Mouse (Mus musculus) heart, embryonic 10.5 days (tissue): ENCODE results near the gene Pgs1. TPM values are rescaled to one million over a fixed set of nuclear protein-coding genes. Genes with fewer than 3 reads are reported as not detected.

Experiments
- DNase-seq: peaks from one replicate; pipeline ENCODE4 v3.0.0-alpha.2; 2017; ENCODE audit warnings: low spot score
- H3K27ac ChIP-seq: fragments of 300-500 bp; sonication (generic); 2 replicates; pipeline ENCODE4 v1.5.1; 2016; ENCODE audit warnings: mild to moderate bottlenecking
- H3K27me3 ChIP-seq: fragments of 300-500 bp; sonication (generic); 2 replicates; pipeline ENCODE4 v1.6.1; 2016; ENCODE audit warnings: mild to moderate bottlenecking; ENCODE audit not compliant: poor library complexity, insufficient read depth, severe bottlenecking
- H3K36me3 ChIP-seq: fragments of 300-500 bp; sonication (generic); 2 replicates; pipeline ENCODE4 v1.6.1; 2016; ENCODE audit warnings: mild to moderate bottlenecking, moderate library complexity
- H3K4me1 ChIP-seq: fragments of 300-500 bp; sonication (generic); 2 replicates; pipeline ENCODE4 v1.6.1; 2016; ENCODE audit warnings: mild to moderate bottlenecking
- H3K4me3 ChIP-seq: fragments of 300-500 bp; sonication (generic); 2 replicates; pipeline ENCODE4 v1.5.1; 2016; ENCODE audit warnings: mild to moderate bottlenecking, moderate library complexity
- H3K9me3 ChIP-seq: fragments of 300-500 bp; sonication (generic); 2 replicates; pipeline ENCODE4 v1.6.1; 2016; ENCODE audit warnings: mild to moderate bottlenecking, moderate library complexity
- WGBS: fragments of 180-500 bp; shearing (Covaris S2); methylation state at CpG from one replicate; pipeline ENCODE4 v1.1.7; 2016; 5-methylcytosine and 5-hydroxymethylcytosine counted together
- microRNA-seq: library from miRNA; unstranded; fragments of <30 nt; microRNA quantifications from one replicate; pipeline ENCODE4, GENCODE M21; 2017
- polyA plus RNA-seq: library from polyadenylated mRNA; unstranded; fragments of >200 nt; fragmentation: Nextera tagmentation; extraction: Ambion mirVana; gene quantifications from 2 replicates; pipeline ENCODE4 v1.2.1, GENCODE M21; 2016

Gene Pgs1
- polyA plus RNA-seq, 1 experiment from 2014 or later: 38.5 TPM

DNA sequence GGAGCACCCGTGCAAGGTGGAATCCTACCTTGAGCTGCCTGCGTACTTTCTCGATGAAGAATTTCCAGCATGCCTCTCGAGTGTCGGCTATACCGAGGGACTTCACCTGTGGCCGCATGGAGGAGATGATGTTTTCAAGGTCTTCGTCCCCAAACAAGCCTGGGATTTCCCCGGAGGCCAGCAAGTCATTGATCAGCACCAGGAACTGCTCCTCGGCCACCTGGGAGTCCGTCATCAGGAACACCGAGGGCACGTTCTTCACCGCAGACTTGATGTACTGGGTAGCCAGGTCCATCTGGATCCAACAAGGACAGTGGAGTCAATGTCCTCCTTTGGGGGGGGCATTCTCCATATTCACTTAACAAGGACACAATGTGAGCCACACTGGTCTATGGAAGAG is 73.9 kb downstream of the Pgs1 start:
- no peak for DNase-seq
- WGBS: 80% methylated on average over 14 of the region's 14 CpGs
- Histone ChIP-seq H3K4me1 (peaks cover 18% of the 10 kb centered on the region), H3K27ac (no peak overlapping the region), H3K4me3 (no peak overlapping the region), H3K9me3 (no peaks in the 10 kb centered on the region), H3K36me3 (no peaks in the 10 kb centered on the region), H3K27me3 (peaks cover 33% of the 10 kb centered on the region)

DNA sequence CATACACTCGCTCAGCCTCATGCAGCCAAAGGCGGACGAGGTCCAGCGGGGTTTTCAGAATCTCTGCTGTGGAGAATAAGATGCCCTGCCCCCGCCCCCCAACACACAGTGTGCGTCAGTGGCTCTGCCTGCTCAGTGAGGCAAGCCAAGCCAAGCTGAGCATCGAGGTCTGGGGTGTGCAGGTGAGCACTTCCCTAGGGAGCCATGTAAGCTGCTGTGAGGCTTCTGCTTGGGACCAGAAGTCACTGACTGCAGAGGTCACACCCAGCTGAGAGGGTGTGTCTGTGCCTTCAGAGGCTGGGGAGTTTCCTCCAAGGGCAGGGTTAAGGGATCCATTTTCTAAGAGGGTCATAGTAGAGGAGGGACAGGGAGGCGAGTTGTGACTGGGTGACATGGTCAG is 81.5 kb downstream of the Pgs1 start:
- peaks cover 18% of the 10 kb centered on the region for H3K4me1 ChIP-seq
- WGBS: 76% methylated on average over 8 of the region's 8 CpGs
- H3K9me3 ChIP-seq: no peaks in the 10 kb centered on the region
- DNase-seq: no peak
- no peak overlapping the region for H3K4me3 ChIP-seq
- H3K36me3 ChIP-seq: no peaks in the 10 kb centered on the region
- no peak overlapping the region for H3K27ac ChIP-seq
- H3K27me3 ChIP-seq: peaks cover 11% of the 10 kb centered on the region; the same call in 1 of the 2 replicates

DNA sequence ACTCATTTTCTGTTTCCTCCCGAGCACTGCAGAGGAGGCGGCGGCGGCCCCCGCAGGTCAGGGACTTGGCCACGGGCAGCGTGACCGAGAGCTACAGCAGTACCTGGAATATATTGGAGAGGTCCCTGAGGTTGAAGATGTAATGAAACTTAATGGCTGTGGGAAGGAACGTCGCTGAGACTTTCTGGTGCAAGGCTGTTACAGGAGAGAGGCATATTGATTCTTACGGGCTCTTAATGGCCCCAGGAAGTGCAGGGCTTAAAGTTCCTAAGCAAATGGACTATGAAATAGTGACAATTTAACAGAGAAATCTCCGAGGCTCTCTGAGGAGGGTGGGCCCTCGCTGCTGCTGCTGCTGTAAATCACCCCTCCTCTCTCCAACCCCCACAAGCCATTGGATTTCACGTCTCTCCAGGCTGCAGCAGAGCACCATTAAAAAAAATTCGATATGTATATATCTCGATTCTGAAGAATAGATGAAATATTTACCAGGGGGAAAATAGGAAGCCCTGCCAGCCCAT is 82.8 kb downstream of the Pgs1 start:
- H3K36me3 ChIP-seq: no peaks in the 10 kb centered on the region
- 80% methylated on average over 16 of the region's 16 CpGs for WGBS

DNA sequence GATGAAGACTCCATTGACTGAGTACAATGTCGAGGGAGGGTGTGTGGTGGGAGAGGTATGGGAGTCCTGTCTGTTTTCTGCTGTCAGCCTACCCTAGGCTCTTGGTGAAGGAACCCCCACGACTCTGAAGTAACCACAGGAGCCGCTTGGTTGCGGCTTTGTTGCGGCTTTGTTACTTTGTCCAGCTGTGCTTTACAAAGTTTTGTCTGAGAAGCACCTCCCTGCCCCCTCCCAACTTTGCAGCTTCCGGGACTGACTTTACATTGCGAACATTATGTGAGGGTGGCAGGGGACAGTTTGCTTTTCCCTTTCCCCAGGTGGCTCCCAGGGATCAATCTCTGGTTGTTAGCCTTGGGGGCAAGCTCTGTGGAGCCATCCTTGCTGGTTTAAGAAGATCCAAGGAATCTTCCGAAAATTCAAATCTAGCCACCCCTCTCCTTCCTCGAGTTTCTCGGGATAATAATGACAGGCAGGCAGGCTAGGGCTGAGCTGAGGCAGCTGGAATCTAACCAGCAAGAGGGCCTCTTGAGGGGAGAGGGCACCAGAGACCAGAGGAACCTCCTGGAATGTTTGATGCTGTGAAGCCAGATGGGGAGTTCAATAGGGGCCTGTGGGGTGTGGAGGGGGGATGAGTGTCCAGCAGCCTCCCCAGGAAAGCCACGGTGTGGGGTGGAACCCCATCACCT is 85.3 kb downstream of the Pgs1 start:
- H3K4me3 ChIP-seq: no peak overlapping the region
- peaks cover 30% of the 10 kb centered on the region; the same call in 1 of the 2 replicates for H3K27me3 ChIP-seq
- 0 out of 2 replicates have a peak overlapping the region, but pooled peaks have one; percentile 39 for H3K27ac ChIP-seq
- WGBS: 57% methylated on average over 11 of the region's 11 CpGs
- no peaks in the 10 kb centered on the region for H3K36me3 ChIP-seq
- no peak for DNase-seq
- no peaks in the 10 kb centered on the region for H3K9me3 ChIP-seq
- peaks cover 13% of the 10 kb centered on the region for H3K4me1 ChIP-seq

More for the DNA sequence above, 82.8 kb downstream of the Pgs1 start:
- Histone ChIP-seq H3K4me3 (no peak overlapping the region), H3K27ac (no peak overlapping the region), H3K27me3 (peaks cover 15% of the 10 kb centered on the region; the same call in 1 of the 2 replicates), H3K9me3 (no peaks in the 10 kb centered on the region), H3K4me1 (peaks cover 21% of the 10 kb centered on the region)
- no peak for DNase-seq

Small RNA genes lying within 50 kb of the gene (microRNA-seq; reads per million reads assigned to microRNA genes)
- gene Mir6933: not detected

Other genes starting within 250 kb of the Pgs1 start
- gene Tmc8, start 204.2 kb upstream of the Pgs1 start, polyA plus RNA-seq: 3.7 and 3.9 TPM in 2 replicates
- 30.6 and 33.3 TPM in 2 replicates for gene Tmc6, start 204.1 kb upstream of the Pgs1 start, polyA plus RNA-seq
- 4.3 and 4.8 TPM in 2 replicates for gene 6030468B19Rik, start 188.6 kb upstream of the Pgs1 start, polyA plus RNA-seq
- 1.1 TPM in 2 replicates for gene Gm20708, start 176.6 kb upstream of the Pgs1 start, polyA plus RNA-seq
- 68.1 and 76.3 TPM in 2 replicates for gene Syngr2, start 176.6 kb upstream of the Pgs1 start, polyA plus RNA-seq
- gene Afmid, start 160.4 kb upstream of the Pgs1 start, polyA plus RNA-seq: 8.8 and 13.5 TPM in 2 replicates
- 124 and 134 TPM in 2 replicates for gene Tk1, start 160.2 kb upstream of the Pgs1 start, polyA plus RNA-seq
- 275 and 334 TPM in 2 replicates for gene Birc5, start 137.0 kb upstream of the Pgs1 start, polyA plus RNA-seq
- gene Tmem235, start 125.5 kb upstream of the Pgs1 start, polyA plus RNA-seq: not detected in 2 replicates
- gene Tha1, start 112.8 kb upstream of the Pgs1 start, polyA plus RNA-seq: 4.0 and 4.3 TPM in 2 replicates
- 6.9 and 10.6 TPM in 2 replicates for gene Socs3, start 16.2 kb upstream of the Pgs1 start, polyA plus RNA-seq
- gene Dnah17, start 144.3 kb downstream of the Pgs1 start, polyA plus RNA-seq: 0.12 and 0.14 TPM in 2 replicates